Mouse (Mus musculus) gastrocnemius, postnatal 14 days (tissue): ENCODE measurements around the gene Il17a. TPM values are rescaled to one million over a fixed set of nuclear protein-coding genes. Genes with fewer than 3 reads are reported as not detected.

Experiments
- microRNA-seq, 2 experiments: library from miRNA; unstranded; fragments of <30 nt; microRNA quantifications; one replicate each; pipeline ENCODE4 v1.2.0; 2021
- total RNA-seq, 2 experiments: library from RNA; stranded (reverse); gene quantifications; 2 replicates each; pipeline ENCODE4 v1.2.3; 2021

Gene Il17a
- total RNA-seq, 2 experiments from 2014 or later: not detected

Small RNA genes lying within 50 kb of the gene (microRNA-seq; reads per million reads assigned to microRNA genes)
- 28.6 to 42.4 reads per million in 2 experiments for gene Mir133b

Other genes with a start within 250 kb of the Il17a start
- under 1 TPM; 0.09 to 0.12 TPM for gene Pkhd1, start 112.8 kb upstream of the Il17a start, total RNA-seq
- gene Il17f, start 59.7 kb downstream of the Il17a start, total RNA-seq: not detected
- 1 to 10 TPM; 5.4 to 8.7 TPM for gene Mcm3, start 89.4 kb downstream of the Il17a start, total RNA-seq
- 1 to 10 TPM; 1.5 to 1.8 TPM for gene Paqr8, start 159.7 kb downstream of the Il17a start, total RNA-seq
- 1 to 10 TPM in 1 of 2 experiments, under 1 TPM in 1; 0.97 to 1.2 TPM for gene Efhc1, start 220.7 kb downstream of the Il17a start, total RNA-seq